Mouse (Mus musculus): ENCODE results near the gene Btbd10. TPM values are rescaled to one million over a fixed set of nuclear protein-coding genes. Genes with fewer than 3 reads are reported as not detected.

Gene Btbd10
- polyA plus RNA-seq, 1 experiment from 2014 or later, result 86.2 TPM

DNA sequence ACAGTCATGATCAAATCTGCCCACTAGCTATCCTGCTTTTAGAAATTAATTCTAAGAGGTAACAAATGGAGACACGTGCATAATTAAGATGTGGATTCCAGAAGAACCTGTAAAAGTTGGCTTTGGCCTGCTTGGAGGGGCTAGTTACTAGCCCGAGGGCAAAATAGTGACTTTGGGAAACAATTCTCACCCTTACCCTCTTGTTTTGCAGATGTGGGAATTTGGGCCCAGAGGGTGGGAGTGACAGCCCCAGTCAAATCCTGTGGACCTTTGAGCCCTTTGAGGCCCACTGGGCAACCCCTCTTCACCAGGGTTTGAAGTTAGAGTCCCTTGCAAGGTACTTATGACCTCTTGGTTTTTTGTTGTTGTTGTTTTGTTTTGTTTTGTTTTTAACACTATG is 89.9 kb downstream of the Btbd10 start:
- Histone ChIP-seq H3K4me1 (ENCODE audit: control insufficient read depth, insufficient read depth, low read length) (no peaks in the 10 kb centered on the region), H3K27me3 (ENCODE audit: control insufficient read depth, insufficient read depth, low read depth, low read length) (no peaks in the 10 kb centered on the region), H3K9me3 (replicated peaks; ENCODE audit: control insufficient read depth, low read length, poor library complexity, severe bottlenecking) (no peaks in the 10 kb centered on the region), H3K27ac (ENCODE audit: low read length) (no peak overlapping the region), H3K9ac (ENCODE audit: low read depth, low read length) (no peak overlapping the region), H3K4me2 (ENCODE audit: low read length) (no peak overlapping the region), H3K36me3 (ENCODE audit: control insufficient read depth, insufficient read depth, low read length) (0 out of 2 replicates have a peak, but pooled peaks cover 5% of the 10 kb centered on the region), H3K4me3 (ENCODE audit: low read depth, low read length) (no peak overlapping the region)
- WGBS, result 90% methylated on average over 2 of the region's 2 CpGs
- ATAC-seq, result no peak

DNA sequence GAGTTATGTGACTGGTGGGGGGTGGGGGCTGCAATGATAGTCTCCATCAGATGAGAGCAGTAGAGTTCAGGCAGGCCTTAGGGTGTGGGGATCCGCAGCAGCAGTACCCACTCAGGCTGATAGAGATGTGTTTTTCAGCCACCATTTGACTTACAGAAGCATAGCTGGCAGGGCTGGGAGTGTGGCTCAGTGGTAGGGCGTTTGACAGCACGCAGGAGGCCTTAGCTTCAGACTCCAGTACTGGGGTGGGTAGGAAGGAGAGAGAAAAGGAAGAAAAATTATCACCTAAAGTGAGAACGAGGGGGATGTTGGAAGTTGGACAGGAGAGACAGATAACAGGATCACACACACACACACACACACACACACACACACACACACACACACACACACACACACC is 90.7 kb downstream of the Btbd10 start:
- Histone ChIP-seq H3K4me1 (ENCODE audit: control insufficient read depth, insufficient read depth, low read length) (no peaks in the 10 kb centered on the region), H3K9ac (ENCODE audit: low read depth, low read length) (no peak overlapping the region), H3K36me3 (ENCODE audit: control insufficient read depth, insufficient read depth, low read length) (0 out of 2 replicates have a peak, but pooled peaks cover 5% of the 10 kb centered on the region), H3K27me3 (ENCODE audit: control insufficient read depth, insufficient read depth, low read depth, low read length) (no peaks in the 10 kb centered on the region), H3K4me3 (ENCODE audit: low read depth, low read length) (no peak overlapping the region), H3K4me2 (ENCODE audit: low read length) (no peak overlapping the region), H3K27ac (ENCODE audit: low read length) (no peak overlapping the region), H3K9me3 (replicated peaks; ENCODE audit: control insufficient read depth, low read length, poor library complexity, severe bottlenecking) (no peaks in the 10 kb centered on the region)
- 94% methylated on average over 4 of the region's 4 CpGs for WGBS
- ATAC-seq, result no peak

DNA sequence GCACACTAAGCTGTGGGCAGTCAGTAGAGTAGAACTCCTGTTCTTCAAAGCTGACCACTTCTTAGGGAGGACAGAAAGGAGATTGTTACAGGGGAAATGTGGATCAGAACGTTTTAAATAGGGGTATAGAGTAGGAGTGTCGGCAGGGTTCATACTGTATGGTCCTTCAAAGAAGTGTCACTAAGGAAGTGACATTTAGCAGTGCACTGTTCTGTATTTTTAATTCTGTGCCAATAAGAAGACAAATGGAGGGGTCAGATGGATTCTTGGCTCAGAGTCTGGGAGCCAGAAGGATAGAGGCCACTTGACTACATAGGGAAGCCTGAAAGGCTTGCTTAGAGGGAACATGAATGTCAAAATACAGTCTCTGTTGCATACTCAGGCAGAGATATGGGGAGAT is 91.9 kb downstream of the Btbd10 start:
- no peaks in the 10 kb centered on the region for H3K27me3 ChIP-seq (ENCODE audit: control insufficient read depth, insufficient read depth, low read depth, low read length)
- H3K4me3 ChIP-seq (ENCODE audit: low read depth, low read length), result no peak overlapping the region
- 56% methylated on average over 2 of the region's 2 CpGs for WGBS
- no peak overlapping the region for H3K9ac ChIP-seq (ENCODE audit: low read depth, low read length)
- ATAC-seq, result no peak
- no peaks in the 10 kb centered on the region for H3K4me1 ChIP-seq (ENCODE audit: control insufficient read depth, insufficient read depth, low read length)
- no peak overlapping the region for H3K27ac ChIP-seq (ENCODE audit: low read length)
- H3K9me3 ChIP-seq (replicated peaks; ENCODE audit: control insufficient read depth, low read length, poor library complexity, severe bottlenecking), result no peaks in the 10 kb centered on the region
- H3K4me2 ChIP-seq (ENCODE audit: low read length), result no peak overlapping the region
- H3K36me3 ChIP-seq (ENCODE audit: control insufficient read depth, insufficient read depth, low read length), result no peaks in the 10 kb centered on the region

GRCm38 (mm10) chr7:113272338-113272997 is 96.7 kb downstream of the Btbd10 start:
- Histone ChIP-seq H3K27ac (ENCODE audit: low read length) (no peak overlapping the region), H3K36me3 (ENCODE audit: control insufficient read depth, insufficient read depth, low read length) (no peaks in the 10 kb centered on the region), H3K4me1 (ENCODE audit: control insufficient read depth, insufficient read depth, low read length) (no peaks in the 10 kb centered on the region; the same call in none of the 2 replicates), H3K9ac (ENCODE audit: low read depth, low read length) (no peak overlapping the region), H3K4me2 (ENCODE audit: low read length) (no peak overlapping the region), H3K4me3 (ENCODE audit: low read depth, low read length) (no peak overlapping the region), H3K9me3 (replicated peaks; ENCODE audit: control insufficient read depth, low read length, poor library complexity, severe bottlenecking) (no peaks in the 10 kb centered on the region), H3K27me3 (ENCODE audit: control insufficient read depth, insufficient read depth, low read depth, low read length) (no peaks in the 10 kb centered on the region)
- no peak for ATAC-seq
- WGBS, result 79% methylated on average over 5 of the region's 6 CpGs

DNA sequence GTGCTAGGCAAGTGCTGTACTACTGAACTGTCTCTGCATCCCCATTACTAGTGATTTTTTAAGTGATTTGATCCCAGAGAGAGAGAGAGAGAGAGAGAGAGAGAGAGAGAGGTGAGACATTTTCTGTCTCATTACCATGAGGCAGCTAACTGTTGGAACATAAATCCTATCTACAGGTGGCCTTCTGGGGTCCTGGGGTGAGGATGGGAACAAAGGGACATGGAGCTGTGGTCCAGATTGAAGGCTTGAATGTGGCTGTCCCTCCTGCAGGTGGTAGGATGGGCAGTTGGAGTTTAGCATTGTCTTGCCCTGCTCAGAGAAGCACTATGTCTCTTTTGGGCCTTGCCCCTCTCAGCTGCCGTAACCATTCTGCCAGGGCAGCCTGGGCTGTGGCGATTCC is 98.2 kb downstream of the Btbd10 start:
- Histone ChIP-seq H3K9ac (ENCODE audit: low read depth, low read length) (no peak overlapping the region), H3K4me1 (ENCODE audit: control insufficient read depth, insufficient read depth, low read length) (no peaks in the 10 kb centered on the region; the same call in none of the 2 replicates), H3K4me2 (ENCODE audit: low read length) (no peak overlapping the region), H3K4me3 (ENCODE audit: low read depth, low read length) (no peak overlapping the region), H3K27me3 (ENCODE audit: control insufficient read depth, insufficient read depth, low read depth, low read length) (no peaks in the 10 kb centered on the region), H3K27ac (ENCODE audit: low read length) (no peak overlapping the region), H3K36me3 (ENCODE audit: control insufficient read depth, insufficient read depth, low read length) (no peaks in the 10 kb centered on the region), H3K9me3 (replicated peaks; ENCODE audit: control insufficient read depth, low read length, poor library complexity, severe bottlenecking) (no peaks in the 10 kb centered on the region)
- ATAC-seq, result no peak
- WGBS, result 70% methylated on average over 2 of the region's 2 CpGs

DNA sequence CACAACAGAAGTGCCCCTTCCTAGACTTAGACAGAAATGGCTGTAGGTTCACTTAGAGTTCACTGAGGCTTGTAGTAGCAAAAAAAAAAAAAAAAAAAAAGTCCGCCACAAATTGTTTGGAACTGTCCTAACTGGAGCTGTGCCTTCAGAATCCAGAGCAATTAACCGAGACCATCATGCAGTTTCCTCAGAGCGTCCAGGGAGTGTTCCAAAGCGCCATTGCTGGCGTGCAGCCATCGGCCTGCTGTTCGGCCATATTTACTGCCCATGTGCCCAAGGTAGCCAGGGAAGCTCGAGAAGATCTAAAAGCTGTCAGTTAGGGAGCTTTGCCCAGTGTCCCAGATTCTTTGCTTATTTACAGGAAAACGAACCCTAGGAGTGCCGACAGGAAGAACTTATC is 98.6 kb downstream of the Btbd10 start:
- no peak overlapping the region for H3K27ac ChIP-seq (ENCODE audit: low read length)
- no peak overlapping the region for H3K9ac ChIP-seq (ENCODE audit: low read depth, low read length)
- H3K27me3 ChIP-seq (ENCODE audit: control insufficient read depth, insufficient read depth, low read depth, low read length), result no peaks in the 10 kb centered on the region
- H3K4me1 ChIP-seq (ENCODE audit: control insufficient read depth, insufficient read depth, low read length), result no peaks in the 10 kb centered on the region; the same call in none of the 2 replicates
- no peak for ATAC-seq
- no peak overlapping the region for H3K4me2 ChIP-seq (ENCODE audit: low read length)
- H3K9me3 ChIP-seq (replicated peaks; ENCODE audit: control insufficient read depth, low read length, poor library complexity, severe bottlenecking), result no peaks in the 10 kb centered on the region
- H3K4me3 ChIP-seq (ENCODE audit: low read depth, low read length), result no peak overlapping the region
- WGBS, result 71% methylated on average over 10 of the region's 10 CpGs
- no peaks in the 10 kb centered on the region for H3K36me3 ChIP-seq (ENCODE audit: control insufficient read depth, insufficient read depth, low read length)

DNA sequence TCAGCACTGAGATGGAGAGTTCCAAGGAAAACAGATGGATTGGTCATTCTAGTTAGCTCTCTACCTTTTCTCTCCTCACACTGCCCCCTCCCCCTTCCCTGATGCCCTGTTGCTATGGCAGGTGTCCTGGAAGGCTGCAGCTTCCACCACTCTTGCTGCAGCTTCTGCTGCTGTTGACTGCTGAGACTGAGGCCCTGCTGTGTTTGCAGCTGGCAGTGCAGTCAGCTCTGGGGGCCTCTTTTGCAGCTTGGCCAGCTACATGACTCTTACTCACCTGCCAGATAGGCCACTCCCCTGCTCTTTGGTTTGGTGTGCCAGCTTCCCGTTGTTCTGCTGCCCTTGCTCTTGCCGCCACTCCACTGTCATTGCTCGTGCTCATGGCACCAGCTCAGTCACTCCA is 99.3 kb downstream of the Btbd10 start:
- Histone ChIP-seq H3K9ac (ENCODE audit: low read depth, low read length) (no peak overlapping the region), H3K4me3 (ENCODE audit: low read depth, low read length) (no peak overlapping the region), H3K9me3 (replicated peaks; ENCODE audit: control insufficient read depth, low read length, poor library complexity, severe bottlenecking) (no peaks in the 10 kb centered on the region), H3K36me3 (ENCODE audit: control insufficient read depth, insufficient read depth, low read length) (no peaks in the 10 kb centered on the region), H3K27me3 (ENCODE audit: control insufficient read depth, insufficient read depth, low read depth, low read length) (no peaks in the 10 kb centered on the region), H3K4me2 (ENCODE audit: low read length) (no peak overlapping the region), H3K27ac (ENCODE audit: low read length) (no peak overlapping the region; the same call in 1 of the 2 replicates), H3K4me1 (ENCODE audit: control insufficient read depth, insufficient read depth, low read length) (no peaks in the 10 kb centered on the region; the same call in none of the 2 replicates)
- ATAC-seq, result no peak
- WGBS, result 53% methylated on average over 3 of the region's 3 CpGs

- Histone ChIP-seq H3K36me3 (ENCODE audit: control insufficient read depth, insufficient read depth, low read length) (no peaks in the 10 kb centered on the region), H3K4me3 (ENCODE audit: low read depth, low read length) (no peak overlapping the region), H3K27ac (ENCODE audit: low read length) (no peak overlapping the region), H3K27me3 (ENCODE audit: control insufficient read depth, insufficient read depth, low read depth, low read length) (no peaks in the 10 kb centered on the region), H3K9me3 (replicated peaks; ENCODE audit: control insufficient read depth, low read length, poor library complexity, severe bottlenecking) (no peaks in the 10 kb centered on the region), H3K4me1 (ENCODE audit: control insufficient read depth, insufficient read depth, low read length) (no peaks in the 10 kb centered on the region; the same call in none of the 2 replicates), H3K4me2 (ENCODE audit: low read length) (no peak overlapping the region), H3K9ac (ENCODE audit: low read depth, low read length) (no peak overlapping the region)
- ATAC-seq, result no peak
Observed at GRCm38 (mm10) chr7:113269081-113269480, 100.1 kb downstream of the Btbd10 start.

- Histone ChIP-seq H3K27me3 (ENCODE audit: control insufficient read depth, insufficient read depth, low read depth, low read length) (no peaks in the 10 kb centered on the region), H3K4me2 (ENCODE audit: low read length) (no peak overlapping the region), H3K36me3 (ENCODE audit: control insufficient read depth, insufficient read depth, low read length) (no peaks in the 10 kb centered on the region), H3K4me1 (ENCODE audit: control insufficient read depth, insufficient read depth, low read length) (no peaks in the 10 kb centered on the region; the same call in none of the 2 replicates), H3K9me3 (replicated peaks; ENCODE audit: control insufficient read depth, low read length, poor library complexity, severe bottlenecking) (no peaks in the 10 kb centered on the region), H3K4me3 (ENCODE audit: low read depth, low read length) (no peak overlapping the region), H3K27ac (ENCODE audit: low read length) (no peak overlapping the region), H3K9ac (ENCODE audit: low read depth, low read length) (no peak overlapping the region)
- no peak for ATAC-seq
- WGBS, result 81% methylated on average over 9 of the region's 9 CpGs
Observed at GRCm38 (mm10) chr7:113268287-113268686, 100.9 kb downstream of the Btbd10 start.
